Mouse (Mus musculus) brown adipose tissue, adult 24 weeks (tissue): ENCODE data around the gene Ier5. TPM values are rescaled to one million over a fixed set of nuclear protein-coding genes. Genes with fewer than 3 reads are reported as not detected.

Experiments
- polyA plus RNA-seq: library from polyadenylated mRNA; stranded (reverse); fragments of >200 nt; gene quantifications from 2 replicates; pipeline ENCODE4 v1.2.4, GENCODE M21; 2012; ENCODE audit not compliant: missing spikeins, insufficient read depth, insufficient read length

Ier5 gene
- polyA plus RNA-seq, 1 experiment, result 3.2 TPM

Other genes starting within 250 kb of the Ier5 start
- 1.3 TPM in 1 of 2 replicates, not detected in the other for gene Cacna1e, start 215.1 kb downstream of the Ier5 start, polyA plus RNA-seq
- gene Mr1, start 47.2 kb upstream of the Ier5 start, polyA plus RNA-seq, result 11.6 and 19.3 TPM in 2 replicates
- 29.0 and 43.5 TPM in 2 replicates for gene Stx6, start 59.1 kb upstream of the Ier5 start, polyA plus RNA-seq
- gene BC034090, start 144.8 kb upstream of the Ier5 start, polyA plus RNA-seq, result 6.1 and 7.5 TPM in 2 replicates